Mouse (Mus musculus) liver, embryonic 14.5 days (tissue): Measurements from ENCODE around the gene Gm11939. TPM values are rescaled to one million over a fixed set of nuclear protein-coding genes. Genes with fewer than 3 reads are reported as not detected.

Experiments
- ATAC-seq: fragments of 200-750 bp; cut with Nextera tagmentation; 2 replicates; pipeline ENCODE4 v1.8.0; 2017; ENCODE audit warnings: moderate number of reproducible peaks, mild to moderate bottlenecking, moderate library complexity; ENCODE audit not compliant: insufficient read depth
- DNase-seq, 3 experiments: peaks; one replicate each; pipeline ENCODE4 v3.0.0-alpha.2; 2012 to 2013; ENCODE audit warnings: low read depth in 3 of 3, low spot score in 3 of 3
- H3K27ac ChIP-seq: fragments of 300-500 bp; sonication (generic); 2 replicates; pipeline ENCODE4 v1.5.1; 2014; ENCODE audit warnings: moderate library complexity, mild to moderate bottlenecking, control low read depth, inconsistent platforms
- H3K27me3 ChIP-seq: fragments of 300-500 bp; sonication (generic); 2 replicates; pipeline ENCODE4 v1.6.1; 2014; ENCODE audit warnings: mild to moderate bottlenecking, low read length, moderate library complexity; ENCODE audit not compliant: control insufficient read depth, insufficient read depth
- H3K36me3 ChIP-seq: fragments of 300-500 bp; sonication (generic); replicated peaks from 2 replicates; pipeline ENCODE4 v1.6.1; 2014; ENCODE audit warnings: low read depth; ENCODE audit not compliant: control insufficient read depth, insufficient read depth
- H3K4me1 ChIP-seq, 2 experiments: fragments of 200-500 bp in 1 of 2; fragments of 300-500 bp in 1 of 2; sonication (generic) in 1 of 2; replicated peaks; 2 replicates each; pipeline ENCODE4 v1.6.1; 2012 to 2014; ENCODE audit warnings: antibody characterized with exemption in 1 of 2, inconsistent platforms in 1 of 2, low read length in 1 of 2; ENCODE audit not compliant: control insufficient read depth in 2 of 2, insufficient read depth in 2 of 2
- H3K4me2 ChIP-seq: fragments of 300-500 bp; sonication (generic); 2 replicates; pipeline ENCODE4 v1.6.1; 2014; ENCODE audit warnings: low read depth, mild to moderate bottlenecking, control low read depth, moderate library complexity
- H3K4me3 ChIP-seq, 2 experiments: fragments of 200-500 bp in 1 of 2; fragments of 300-500 bp in 1 of 2; sonication (generic) in 1 of 2; 2 replicates each; pipeline ENCODE4 v1.5.1; 2012 to 2014; ENCODE audit warnings: low read depth in 2 of 2, low read length in 2 of 2, mild to moderate bottlenecking in 2 of 2, control low read depth in 1 of 2, inconsistent platforms in 1 of 2, moderate library complexity in 1 of 2; ENCODE audit not compliant: insufficient read depth in 1 of 2
- H3K9ac ChIP-seq: fragments of 300-500 bp; sonication (generic); replicated peaks from 2 replicates; pipeline ENCODE4 v1.6.1; 2014; ENCODE audit warnings: mild to moderate bottlenecking, control low read depth, moderate library complexity
- H3K9me3 ChIP-seq: fragments of 300-500 bp; sonication (generic); 2 replicates; pipeline ENCODE4 v1.6.1; 2016; ENCODE audit warnings: low read length, mixed read lengths; ENCODE audit not compliant: control insufficient read depth
- CTCF ChIP-seq: IDR thresholded peaks from 2 replicates; pipeline ENCODE4 v1.5.1; 2016; ENCODE audit warnings: antibody characterized with exemption, low read depth, control low read depth
- EP300 ChIP-seq: IDR thresholded peaks from 2 replicates; pipeline ENCODE4 v1.6.1; 2016; ENCODE audit warnings: antibody characterized with exemption, low read depth
- WGBS: fragments of 180-500 bp; shearing (Covaris S2); extraction: QIAGEN DNeasy Blood & Tissue Kit; methylation state at CpG from one replicate; pipeline ENCODE4 v1.1.7; 2014; ENCODE audit not compliant: insufficient replicate concordance; 5-methylcytosine and 5-hydroxymethylcytosine counted together
- polyA plus RNA-seq, 2 experiments: library from polyadenylated mRNA; depleted of rRNA in 1 of 2; stranded (reverse) in 1 of 2; unstranded in 1 of 2; fragments of >200 nt; fragmentation: Nextera tagmentation in 1 of 2; extraction: Ambion mirVana in 1 of 2; gene quantifications; 2 replicates each; pipeline versions ENCODE4 v1.2.1 to v1.2.3; 2012 to 2014

Gene Gm11939
- polyA plus RNA-seq, 2 experiments: not detected

DNA sequence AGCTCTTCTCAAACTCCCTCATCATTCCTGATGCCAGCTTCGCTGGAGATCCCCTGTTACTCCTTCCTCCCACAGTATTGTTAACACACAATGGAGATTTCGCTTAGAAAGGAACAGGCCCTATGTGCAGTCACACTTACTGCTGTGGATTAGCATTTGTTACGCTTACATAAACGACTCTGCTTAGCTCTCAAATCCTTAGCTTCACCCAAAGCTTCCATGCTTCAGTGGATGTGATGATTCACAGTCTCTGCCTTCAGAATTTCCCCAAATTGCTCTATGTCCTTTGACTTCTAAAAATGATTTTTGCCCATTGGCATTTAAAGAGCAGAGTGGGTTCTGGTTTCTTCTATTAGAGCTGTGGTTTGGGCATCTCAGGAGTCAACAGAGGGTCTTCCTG lies 13.9 kb upstream of the Gm11939 start:
- no peak for ATAC-seq
- TF ChIP-seq CTCF (no peak), EP300 (no peak)
- H3K27ac ChIP-seq: no peak overlapping the region
- H3K36me3 ChIP-seq: no peaks in the 10 kb centered on the region
- no peaks in the 10 kb centered on the region for H3K4me1 ChIP-seq
- 39% methylated on average over 4 of the region's 4 CpGs for WGBS
- DNase-seq: no peak
- no peaks in the 10 kb centered on the region for H3K9me3 ChIP-seq
- H3K27me3 ChIP-seq: no peaks in the 10 kb centered on the region
- no peak overlapping the region for H3K4me2 ChIP-seq
- no peak overlapping the region for H3K4me3 ChIP-seq
- H3K9ac ChIP-seq: no peak overlapping the region

DNA sequence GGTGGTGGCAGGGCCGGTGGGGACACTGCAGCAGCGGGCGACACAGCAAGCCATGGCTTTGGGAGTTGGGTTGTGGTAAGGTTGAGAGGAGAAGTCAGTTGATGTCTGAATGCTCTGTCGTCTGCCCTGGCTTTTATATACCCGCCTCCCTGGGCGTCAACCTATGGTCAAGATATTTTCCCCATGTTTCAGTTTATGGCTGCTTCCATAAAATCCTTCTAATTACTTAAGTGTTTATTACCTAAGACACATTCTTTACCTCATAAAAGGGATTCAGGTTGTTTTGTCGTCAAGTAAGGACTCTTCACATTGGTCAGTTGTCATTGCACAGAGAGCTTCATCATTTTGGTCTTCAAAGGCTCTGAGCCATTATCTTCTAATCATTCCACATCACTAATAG lies 7.3 kb upstream of the Gm11939 start, which contains the start of gene Krtap3-1:
Krtap3-1 (minus strand) TSS at position 101 of the 400 bp plus-strand sequence.
- Histone ChIP-seq H3K9ac (no peak within 1 kb of the TSS), H3K27ac (no peak within 1 kb of the TSS), H3K4me3 (no peak within 1 kb of the TSS), H3K4me2 (no peak within 1 kb of the TSS), H3K36me3 (no peaks in the 10 kb centered on the region), H3K9me3 (no peaks in the 10 kb centered on the region), H3K4me1 (no peaks in the 10 kb centered on the region), H3K27me3 (no peaks in the 10 kb centered on the region)
- no peak for DNase-seq
- 70% methylated on average over 7 of the region's 7 CpGs for WGBS
- no peak for ATAC-seq
- TF ChIP-seq CTCF: no peak
- TF ChIP-seq EP300: no peak

DNA sequence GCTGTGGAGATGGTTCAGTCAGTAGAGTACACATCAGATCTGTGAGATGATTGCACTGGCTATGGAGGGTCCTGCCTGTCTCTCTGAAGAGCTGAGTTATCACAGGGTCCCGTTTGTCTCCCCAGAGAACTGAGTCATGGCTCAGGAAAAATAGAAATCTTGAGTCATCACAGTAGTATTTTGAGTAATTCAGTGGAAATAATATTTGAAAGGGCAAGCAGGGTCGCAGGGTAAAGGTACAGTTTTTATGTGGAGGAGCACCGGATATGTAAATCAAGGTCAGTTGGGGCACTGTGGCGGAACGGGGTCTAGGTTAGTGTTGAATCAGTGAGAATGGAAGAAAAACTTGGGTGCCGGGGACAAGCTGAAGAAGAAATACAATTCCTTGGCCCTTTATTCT lies 3.3 kb upstream of the Gm11939 start:
- H3K9ac ChIP-seq: no peak overlapping the region
- H3K9me3 ChIP-seq: no peaks in the 10 kb centered on the region
- ATAC-seq (no peak), DNase-seq (no peak)
- H3K36me3 ChIP-seq: no peaks in the 10 kb centered on the region
- H3K4me3 ChIP-seq: no peak overlapping the region
- H3K27ac ChIP-seq: no peak overlapping the region
- TF ChIP-seq EP300 (no peak), CTCF (no peak)
- H3K4me2 ChIP-seq: no peak overlapping the region
- WGBS: 60% methylated on average over 6 of the region's 6 CpGs
- no peaks in the 10 kb centered on the region for H3K4me1 ChIP-seq
- H3K27me3 ChIP-seq: no peaks in the 10 kb centered on the region

DNA sequence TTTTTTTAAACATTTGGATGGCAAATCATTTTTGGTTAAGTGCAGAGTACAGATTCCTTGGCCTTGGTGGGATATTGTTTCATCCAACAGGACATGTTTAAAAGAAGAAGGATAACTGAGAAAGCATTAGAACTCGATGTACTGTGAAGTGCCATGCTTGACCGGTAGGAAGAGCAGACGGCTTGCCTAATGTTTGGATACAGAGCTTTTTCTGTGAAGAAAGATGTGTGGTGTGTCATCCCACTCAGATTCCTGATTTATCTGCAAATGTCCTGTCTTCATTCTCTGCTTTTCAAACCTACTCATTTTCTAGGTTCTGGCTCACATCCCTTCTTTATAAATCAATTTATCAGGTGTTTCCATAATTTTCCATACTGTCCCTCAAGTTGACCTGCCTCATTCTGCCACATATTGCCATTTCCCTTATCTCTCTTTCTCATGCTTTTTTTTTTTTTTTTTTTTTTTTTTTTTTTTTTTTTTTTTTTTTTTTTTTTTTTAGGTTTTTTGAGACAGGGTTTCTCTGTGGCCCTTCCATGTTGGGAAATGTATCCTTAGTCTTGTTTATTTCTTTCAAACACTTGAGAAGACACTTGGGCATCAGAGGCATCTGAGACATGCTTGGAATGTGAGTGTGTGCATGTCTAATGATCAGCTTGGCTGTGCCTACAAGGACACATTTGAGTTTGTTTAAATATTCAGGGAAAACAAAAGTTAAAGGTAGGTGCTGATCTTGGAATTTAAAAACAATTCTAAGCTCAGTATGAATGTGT lies 1.1 kb downstream of the Gm11939 start:
- Histone ChIP-seq H3K4me1 (no peaks in the 10 kb centered on the region), H3K27me3 (no peaks in the 10 kb centered on the region), H3K9me3 (no peaks in the 10 kb centered on the region), H3K36me3 (no peaks in the 10 kb centered on the region), H3K4me2 (no peak overlapping the region), H3K4me3 (no peak overlapping the region), H3K9ac (no peak overlapping the region), H3K27ac (no peak overlapping the region)
- ATAC-seq (no peak), DNase-seq (no peak)
- 66% methylated on average over 3 of the region's 3 CpGs for WGBS
- no peak for TF ChIP-seq EP300
- TF ChIP-seq CTCF: no peak

DNA sequence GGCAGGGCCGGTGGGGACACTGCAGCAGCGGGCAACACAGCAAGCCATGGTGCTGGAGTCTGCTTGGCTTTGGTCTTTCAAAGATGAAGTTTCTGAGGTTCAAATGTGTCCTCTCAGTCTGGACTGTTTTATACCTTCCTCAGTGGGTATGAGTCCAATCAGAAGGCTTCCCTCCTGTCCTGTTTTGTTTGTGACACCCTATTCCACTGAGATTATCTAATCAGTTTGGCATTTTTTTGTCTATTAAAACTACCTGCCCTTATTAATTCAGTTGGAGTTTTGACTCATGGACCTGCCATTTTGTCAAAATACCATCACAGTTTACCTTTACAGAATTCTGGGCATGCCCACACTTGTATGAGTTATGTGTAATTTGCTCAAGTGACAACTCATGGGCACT lies 2.5 kb downstream of the Gm11939 start, which contains the start of gene Krtap3-2:
Krtap3-2 (minus strand) TSS at position 101 of the 400 bp plus-strand sequence.
- H3K27ac ChIP-seq: no peak within 1 kb of the TSS
- no peak within 1 kb of the TSS for H3K4me2 ChIP-seq
- no peaks in the 10 kb centered on the region for H3K4me1 ChIP-seq
- ATAC-seq (no peak), DNase-seq (no peak)
- no peak within 1 kb of the TSS for H3K4me3 ChIP-seq
- no peaks in the 10 kb centered on the region for H3K27me3 ChIP-seq
- no peaks in the 10 kb centered on the region for H3K9me3 ChIP-seq
- TF ChIP-seq CTCF: no peak
- TF ChIP-seq EP300: no peak
- H3K9ac ChIP-seq: no peak within 1 kb of the TSS
- H3K36me3 ChIP-seq: no peaks in the 10 kb centered on the region
- WGBS: 28% methylated on average over 2 of the region's 2 CpGs
